Mouse (Mus musculus): ENCODE measurements at regions not wholly inside any gene's neighbourhood (a gene's known extent, or its start where the extent isn't known, plus 50 kb on each side); places are given as distances from the start of the nearest gene placed in this dataset.

- TF ChIP-seq POLR2A (IDR thresholded peaks at IDR 0.05; ENCODE audit: extremely low read depth, insufficient read depth, low read length): no peak
- TF ChIP-seq CTCF (IDR thresholded peaks at IDR 0.05; ENCODE audit: low read depth, low read length): no peak
Observed at GRCm38 (mm10) chr3:52443856-52444255, 175.7 kb downstream of the Foxo1 start.
